Mouse (Mus musculus): ENCODE measurements around the gene Bhlhb9. TPM values are rescaled to one million over a fixed set of nuclear protein-coding genes. Genes with fewer than 3 reads are reported as not detected.

The Bhlhb9 gene
- total RNA-seq, 2 experiments from 2014 or later: 26.4 to 27.8 TPM

- peak; percentile 97 for ATAC-seq (replicated peaks; ENCODE audit: poor library complexity)
These were observed 88.2 kb downstream of the Bhlhb9 start for GRCm38 (mm10) chrX:135885411-135886233.

- ATAC-seq (replicated peaks; ENCODE audit: poor library complexity): peak; percentile 65
These were observed 88.8 kb downstream of the Bhlhb9 start for GRCm38 (mm10) chrX:135886234-135886585.

GRCm38 (mm10) chrX:135916580-135916979 is 119.2 kb downstream of the Bhlhb9 start:
- no peak for ATAC-seq (replicated peaks; ENCODE audit: poor library complexity)

GRCm38 (mm10) chrX:135917116-135917515 is 119.7 kb downstream of the Bhlhb9 start:
- ATAC-seq (replicated peaks; ENCODE audit: poor library complexity): no peak

GRCm38 (mm10) chrX:135922162-135922561 is 124.8 kb downstream of the Bhlhb9 start:
- no peak for ATAC-seq (replicated peaks; ENCODE audit: poor library complexity)

- ATAC-seq (replicated peaks; ENCODE audit: poor library complexity): no peak
These were observed 128.5 kb downstream of the Bhlhb9 start for GRCm38 (mm10) chrX:135925911-135926310.

- ATAC-seq (replicated peaks; ENCODE audit: poor library complexity): no peak
These were observed 131.2 kb downstream of the Bhlhb9 start for GRCm38 (mm10) chrX:135928588-135928987.

- no peak for ATAC-seq (replicated peaks; ENCODE audit: poor library complexity)
These were observed 139.1 kb downstream of the Bhlhb9 start for GRCm38 (mm10) chrX:135936452-135936851.

Other genes starting within 250 kb of the Bhlhb9 start
- gene Nxf7, start 198.8 kb upstream of the Bhlhb9 start, total RNA-seq (2015): 0.66 and 1.0 TPM in 2 replicates
- gene Nxf7, start 198.8 kb upstream of the Bhlhb9 start, total RNA-seq (2017): 1.0 TPM in 1 of 2 replicates, not detected in the other
- not detected in 2 replicates for gene Prame, start 169.9 kb upstream of the Bhlhb9 start, total RNA-seq (2015)
- not detected in 2 replicates for gene Prame, start 169.9 kb upstream of the Bhlhb9 start, total RNA-seq (2017)
- gene Tcp11x2, start 103.8 kb upstream of the Bhlhb9 start, total RNA-seq (2015): not detected in 2 replicates
- gene Tcp11x2, start 103.8 kb upstream of the Bhlhb9 start, total RNA-seq (2017): not detected in 2 replicates
- gene Tmsb15a, start 72.3 kb upstream of the Bhlhb9 start, total RNA-seq (2015): not detected in 2 replicates
- gene Tmsb15a, start 72.3 kb upstream of the Bhlhb9 start, total RNA-seq (2017): not detected in 2 replicates
- 10.7 and 11.3 TPM in 2 replicates for gene Armcx5, start 54.9 kb upstream of the Bhlhb9 start, total RNA-seq (2015)
- gene Armcx5, start 54.9 kb upstream of the Bhlhb9 start, total RNA-seq (2017): 6.7 and 7.6 TPM in 2 replicates
- 13.5 and 19.9 TPM in 2 replicates for gene Gprasp1, start 54.9 kb upstream of the Bhlhb9 start, total RNA-seq (2015)
- gene Gprasp1, start 54.9 kb upstream of the Bhlhb9 start, total RNA-seq (2017): 21.0 and 32.2 TPM in 2 replicates
- gene Gprasp2, start 41.4 kb downstream of the Bhlhb9 start, total RNA-seq (2015): 0.74 TPM in 1 of 2 replicates, not detected in the other
- gene Gprasp2, start 41.4 kb downstream of the Bhlhb9 start, total RNA-seq (2017): 0.17 and 0.98 TPM in 2 replicates
- gene Arxes2, start 196.2 kb downstream of the Bhlhb9 start, total RNA-seq (2015): 1.2 and 1.7 TPM in 2 replicates
- gene Arxes2, start 196.2 kb downstream of the Bhlhb9 start, total RNA-seq (2017): 0.71 and 1.0 TPM in 2 replicates
- not detected in 2 replicates for gene Arxes1, start 235.8 kb downstream of the Bhlhb9 start, total RNA-seq (2015)
- not detected in 2 replicates for gene Arxes1, start 235.8 kb downstream of the Bhlhb9 start, total RNA-seq (2017)